Mouse (Mus musculus): ENCODE measurements around the gene Ube2g2. TPM values are rescaled to one million over a fixed set of nuclear protein-coding genes. Genes with fewer than 3 reads are reported as not detected.

Ube2g2 gene
- polyA plus RNA-seq, 1 experiment, result 56.9 TPM

- DNase-seq (ENCODE audit: low read depth), result no peak
- TF ChIP-seq CTCF (IDR thresholded peaks at IDR 0.05; ENCODE audit: borderline replicate concordance, extremely low read depth, insufficient read depth, insufficient read length) (no peak), POLR2A (IDR thresholded peaks at IDR 0.05; ENCODE audit: borderline replicate concordance, extremely low read depth, insufficient read depth, insufficient read length, poor library complexity, severe bottlenecking) (no peak)
These were observed 36.4 kb downstream of the Ube2g2 start for GRCm38 (mm10) chr10:77658286-77658994.

DNA sequence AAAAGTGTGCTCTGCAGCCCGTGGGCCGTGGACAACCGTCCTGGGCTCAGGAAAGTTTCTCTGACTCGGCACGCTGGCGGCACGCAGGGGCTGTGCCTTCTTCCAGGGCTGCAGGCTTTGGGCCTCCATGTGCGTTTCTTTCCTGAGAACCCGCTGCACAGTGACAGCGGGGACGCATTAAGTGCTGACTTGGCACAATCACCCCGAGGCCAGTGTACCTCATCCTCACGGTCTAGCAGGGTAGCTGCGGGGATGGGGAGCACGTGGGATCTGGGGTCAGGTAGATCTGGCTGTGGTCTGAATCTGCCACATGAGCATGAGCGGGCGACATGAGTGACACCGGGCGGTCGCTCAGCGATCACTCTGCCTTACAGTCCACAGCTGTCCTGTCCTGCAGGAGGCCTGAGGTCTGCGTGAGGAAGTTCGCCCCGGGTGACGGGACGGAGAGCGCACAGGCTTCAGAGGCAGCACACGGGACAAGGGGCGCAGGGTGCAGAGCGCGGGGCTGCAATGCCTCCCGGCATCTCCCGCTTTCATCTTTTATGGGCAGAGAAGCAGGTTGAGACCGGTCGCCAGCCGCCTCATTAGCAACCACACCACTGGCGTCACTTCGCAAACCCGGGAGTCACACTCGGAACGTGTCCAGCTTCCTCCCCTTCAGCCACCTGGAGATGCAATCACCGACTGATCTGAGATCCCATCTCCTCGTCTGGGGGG lies 42.0 kb downstream of the Ube2g2 start:
- no peak for DNase-seq (ENCODE audit: low read depth)

DNA sequence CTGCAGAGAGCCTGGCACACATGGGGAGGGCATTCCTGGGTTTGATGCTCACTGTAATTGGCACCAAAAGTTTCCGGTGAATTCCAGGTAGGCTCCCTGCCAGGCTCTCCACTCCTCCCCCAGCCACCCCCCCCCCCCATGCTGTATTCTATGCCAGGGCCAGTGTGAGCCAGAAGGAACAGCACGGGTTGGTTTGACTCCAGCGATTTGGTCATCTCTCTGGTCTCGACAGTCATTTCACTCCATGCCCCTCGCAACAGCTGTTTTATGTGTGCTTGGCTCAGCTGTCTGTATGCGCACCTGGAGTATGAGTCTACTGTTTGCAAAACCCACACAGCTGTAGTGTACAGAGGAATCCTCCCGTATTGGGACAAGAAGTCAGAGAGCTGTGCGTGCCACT lies 44.3 kb downstream of the Ube2g2 start:
- no peak for DNase-seq (ENCODE audit: low read depth)
- TF ChIP-seq POLR2A (IDR thresholded peaks at IDR 0.05; ENCODE audit: borderline replicate concordance, extremely low read depth, insufficient read depth, insufficient read length, poor library complexity, severe bottlenecking) (no peak), CTCF (IDR thresholded peaks at IDR 0.05; ENCODE audit: borderline replicate concordance, extremely low read depth, insufficient read depth, insufficient read length) (no peak)

More for the DNA sequence above, 42.0 kb downstream of the Ube2g2 start:
- TF ChIP-seq CTCF (IDR thresholded peaks at IDR 0.05; ENCODE audit: borderline replicate concordance, extremely low read depth, insufficient read depth, insufficient read length) (no peak), POLR2A (IDR thresholded peaks at IDR 0.05; ENCODE audit: borderline replicate concordance, extremely low read depth, insufficient read depth, insufficient read length, poor library complexity, severe bottlenecking) (no peak)

DNA sequence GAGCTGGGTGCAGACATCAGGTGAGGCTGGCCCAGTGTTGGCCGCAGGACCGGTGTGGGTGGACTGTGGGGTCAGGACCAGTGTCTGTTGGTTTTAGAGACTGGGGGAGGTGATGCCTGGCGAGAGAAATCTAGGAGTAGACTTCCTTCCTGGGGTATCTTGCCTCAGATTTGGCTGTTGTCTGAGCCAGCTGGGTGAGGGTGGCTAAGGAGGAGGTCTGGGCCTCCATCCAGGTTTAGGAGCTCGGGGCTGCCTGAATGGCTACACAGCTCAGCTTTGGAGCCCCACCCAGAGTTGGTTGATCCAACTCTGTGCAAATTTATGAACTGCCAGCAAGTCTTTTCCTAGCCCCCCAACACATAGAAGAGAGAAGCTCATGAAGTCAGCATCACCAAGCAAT lies 45.3 kb downstream of the Ube2g2 start:
- no peak for DNase-seq (ENCODE audit: low read depth)
- TF ChIP-seq CTCF (IDR thresholded peaks at IDR 0.05; ENCODE audit: borderline replicate concordance, extremely low read depth, insufficient read depth, insufficient read length), result no peak
- TF ChIP-seq POLR2A (IDR thresholded peaks at IDR 0.05; ENCODE audit: borderline replicate concordance, extremely low read depth, insufficient read depth, insufficient read length, poor library complexity, severe bottlenecking), result no peak

GRCm38 (mm10) chr10:77670710-77671109 lies 48.6 kb downstream of the Ube2g2 start:
- TF ChIP-seq CTCF (IDR thresholded peaks at IDR 0.05; ENCODE audit: borderline replicate concordance, extremely low read depth, insufficient read depth, insufficient read length), result no peak
- no peak for TF ChIP-seq POLR2A (IDR thresholded peaks at IDR 0.05; ENCODE audit: borderline replicate concordance, extremely low read depth, insufficient read depth, insufficient read length, poor library complexity, severe bottlenecking)
- DNase-seq (ENCODE audit: low read depth), result no peak

DNA sequence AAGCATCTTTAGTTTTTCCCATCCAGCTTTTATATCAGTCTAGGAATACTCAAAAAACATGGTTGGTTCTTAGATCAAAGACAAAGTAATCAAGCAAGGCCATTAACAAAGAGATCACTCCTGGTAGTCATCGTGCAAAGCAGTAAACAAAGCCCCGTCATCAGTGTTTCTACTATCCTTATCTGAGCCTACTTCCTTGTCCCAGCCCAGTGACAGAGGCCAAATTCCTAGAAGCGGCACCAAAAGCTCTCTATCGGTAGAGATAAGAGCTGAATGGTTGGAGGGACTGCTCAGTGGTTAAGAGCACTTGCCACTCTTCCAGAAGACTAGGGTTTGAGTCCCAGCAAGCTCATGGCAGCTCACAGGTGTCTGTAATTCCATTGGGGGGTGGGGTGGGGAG lies 49.4 kb downstream of the Ube2g2 start:
- DNase-seq (ENCODE audit: low read depth), result no peak
- TF ChIP-seq CTCF (IDR thresholded peaks at IDR 0.05; ENCODE audit: borderline replicate concordance, extremely low read depth, insufficient read depth, insufficient read length), result no peak
- no peak for TF ChIP-seq POLR2A (IDR thresholded peaks at IDR 0.05; ENCODE audit: borderline replicate concordance, extremely low read depth, insufficient read depth, insufficient read length, poor library complexity, severe bottlenecking)

DNA sequence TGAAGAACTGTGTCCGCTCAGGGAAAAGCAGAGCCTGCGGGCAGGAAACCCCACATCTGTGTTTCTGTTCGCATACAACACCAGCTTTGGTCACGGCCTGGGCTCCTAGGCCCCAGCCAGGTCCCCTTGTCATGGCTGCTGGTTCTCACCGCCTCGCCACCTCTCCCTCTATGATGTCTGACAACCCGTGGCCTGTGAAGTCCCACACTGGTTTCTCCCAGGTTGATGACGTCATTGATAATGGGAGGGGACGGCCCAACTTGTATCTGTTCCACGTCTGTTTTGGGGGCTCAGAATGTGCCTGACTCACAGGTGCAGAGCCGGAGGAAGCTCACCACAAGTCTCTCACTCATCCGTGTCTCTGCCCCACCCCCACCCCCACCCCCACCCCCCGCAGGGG lies 51.7 kb downstream of the Ube2g2 start:
- no peak for DNase-seq (ENCODE audit: low read depth)
- no peak for TF ChIP-seq CTCF (IDR thresholded peaks at IDR 0.05; ENCODE audit: borderline replicate concordance, extremely low read depth, insufficient read depth, insufficient read length)
- no peak for TF ChIP-seq POLR2A (IDR thresholded peaks at IDR 0.05; ENCODE audit: borderline replicate concordance, extremely low read depth, insufficient read depth, insufficient read length, poor library complexity, severe bottlenecking)

GRCm38 (mm10) chr10:77677562-77677961 lies 55.5 kb downstream of the Ube2g2 start:
- peak; percentile 76 for DNase-seq (ENCODE audit: low read depth)
- TF ChIP-seq POLR2A (IDR thresholded peaks at IDR 0.05; ENCODE audit: borderline replicate concordance, extremely low read depth, insufficient read depth, insufficient read length, poor library complexity, severe bottlenecking) (no peak), CTCF (IDR thresholded peaks at IDR 0.05; ENCODE audit: borderline replicate concordance, extremely low read depth, insufficient read depth, insufficient read length) (no peak)

GRCm38 (mm10) chr10:77682994-77683393 lies 60.9 kb downstream of the Ube2g2 start:
- DNase-seq (ENCODE audit: low read depth), result no peak
- TF ChIP-seq CTCF (IDR thresholded peaks at IDR 0.05; ENCODE audit: borderline replicate concordance, extremely low read depth, insufficient read depth, insufficient read length) (no peak), POLR2A (IDR thresholded peaks at IDR 0.05; ENCODE audit: borderline replicate concordance, extremely low read depth, insufficient read depth, insufficient read length, poor library complexity, severe bottlenecking) (no peak)

- DNase-seq (ENCODE audit: low read depth), result no peak
- TF ChIP-seq CTCF (IDR thresholded peaks at IDR 0.05; ENCODE audit: borderline replicate concordance, extremely low read depth, insufficient read depth, insufficient read length) (no peak), POLR2A (IDR thresholded peaks at IDR 0.05; ENCODE audit: borderline replicate concordance, extremely low read depth, insufficient read depth, insufficient read length, poor library complexity, severe bottlenecking) (no peak)
These were observed 62.1 kb downstream of the Ube2g2 start for GRCm38 (mm10) chr10:77684181-77684580.

DNA sequence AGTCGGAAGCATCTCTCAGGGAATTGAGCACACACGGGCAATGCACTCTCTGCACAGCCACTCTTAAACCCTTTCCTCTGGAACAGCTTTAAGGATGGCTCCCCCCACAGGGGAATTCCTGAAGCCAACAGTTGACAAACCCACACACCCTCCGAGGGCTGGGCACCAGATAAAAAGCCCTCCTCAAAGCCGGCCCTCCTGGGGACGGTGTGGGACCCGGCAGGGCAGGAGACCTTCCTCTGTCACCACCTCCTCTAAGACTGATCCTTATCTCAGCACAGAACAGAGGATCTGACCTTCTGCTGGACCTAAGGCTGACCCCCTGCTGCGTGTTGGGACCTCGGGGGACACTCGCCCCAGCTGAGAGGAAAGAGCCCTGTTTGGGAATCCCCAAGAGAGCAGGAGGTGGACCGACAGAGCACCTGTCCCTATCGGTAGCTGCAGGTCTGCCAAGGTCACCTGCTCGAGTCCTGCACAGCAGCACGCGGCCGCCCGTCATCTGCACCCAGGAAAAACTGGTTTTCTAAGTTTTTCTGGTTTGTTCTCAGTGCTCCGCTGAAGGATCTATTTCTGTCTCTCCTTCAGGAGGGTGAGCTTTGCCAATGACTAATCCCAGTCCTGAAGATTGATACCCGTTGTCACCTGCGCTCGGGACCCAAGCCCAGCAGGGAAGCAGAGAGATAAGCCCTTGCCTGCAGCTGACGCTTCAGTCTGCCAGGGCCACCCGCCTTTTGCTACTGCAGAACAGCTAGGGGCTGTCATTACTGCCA lies 64.0 kb downstream of the Ube2g2 start, which contains the start of gene Tspear:
Gene Tspear, plus strand, starts transcription at position 675 of the 770 bp plus-strand sequence.
- DNase-seq (ENCODE audit: low read depth), result no peak
- TF ChIP-seq POLR2A (IDR thresholded peaks at IDR 0.05; ENCODE audit: borderline replicate concordance, extremely low read depth, insufficient read depth, insufficient read length, poor library complexity, severe bottlenecking) (no peak), CTCF (IDR thresholded peaks at IDR 0.05; ENCODE audit: borderline replicate concordance, extremely low read depth, insufficient read depth, insufficient read length) (no peak)
